In the genomic region with DNA sequence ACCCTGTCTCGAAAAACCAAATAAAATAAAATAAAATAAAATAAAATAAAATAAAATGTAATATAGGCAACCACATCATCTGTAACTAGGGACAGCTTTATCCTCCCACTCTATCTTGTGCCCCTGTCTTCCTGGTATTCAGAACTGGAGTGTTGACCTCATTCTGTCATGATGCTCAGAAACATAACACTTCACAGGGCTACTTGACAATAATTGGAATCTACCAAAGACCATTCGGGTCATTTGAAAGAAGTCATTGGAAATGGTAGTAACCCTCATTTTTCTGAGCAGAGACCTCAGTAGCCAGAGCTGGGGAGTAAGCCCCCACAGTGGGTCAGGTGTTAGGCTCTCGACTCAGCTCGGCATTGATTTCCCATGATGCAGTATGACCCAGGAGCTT, we compare ENCODE assay signal across 19 mouse cellular contexts. TPM values are rescaled to one million over a fixed set of nuclear protein-coding genes. Genes with fewer than 3 reads are reported as not detected.
A peak's percentile ranks its signal among the peaks of the same experiment; 100 is the strongest.
DNase-seq lines count a peak whose midpoint lies in the region.
"Had no signal": no experiment of that assay in that cellular context is flagged by ENCODE, and none has a peak within 500 bp of the region (broad histone marks: within the 10 kb centered on the region; RNA-seq: fewer than 3 reads in every experiment).

No protein-coding gene starts in this region.

- peak overlapping the region; percentile 88 for H3K27ac ChIP-seq in macrophage
- no peak overlapping the region for H3K27ac ChIP-seq in midbrain, embryonic 10.5 days (replicated peaks)
- H3K27ac ChIP-seq: embryonic facial prominence, embryonic 10.5 days; embryonic facial prominence, embryonic 12.5 days; forebrain, embryonic 13.5 days; forebrain, embryonic 15.5 days had no signal

- DNase-seq in MN1 (ENCODE audit: low spot score), result peak; percentile 19
- DNase-seq in retina, postnatal 1 day, result peak; percentile 88
- DNase-seq in midbrain, embryonic 10.5 days (ENCODE audit: low spot score), result no peak
- DNase-seq in natural killer cell, adult 2 months (ENCODE audit: low spot score in 2 of 2), result no peak
- DNase-seq: B cell, adult 2 months; cerebellum, adult 11-12 months; cerebellum, adult 2 months; cerebellum, adult 9-10 months; cerebellum, postnatal 10 days; cerebellum, postnatal 25 days; forebrain, postnatal 0 days had no signal

- 98% methylated on average over 3 of the region's 4 CpGs for WGBS in macrophage (ENCODE audit: missing documents)
- WGBS in midbrain, embryonic 10.5 days, result 92% methylated on average over 4 of the region's 4 CpGs

- H3K27me3 ChIP-seq in midbrain, embryonic 10.5 days (ENCODE audit: low read depth, poor library complexity, severe bottlenecking), result no peaks in the 10 kb centered on the region
- H3K27me3 ChIP-seq: CH12.LX; embryonic facial prominence, embryonic 12.5 days; forebrain, embryonic 13.5 days; forebrain, embryonic 15.5 days; Patski had no signal

- H3K4me1 ChIP-seq in midbrain, embryonic 10.5 days, result no peaks in the 10 kb centered on the region
- H3K4me1 ChIP-seq: embryonic facial prominence, embryonic 12.5 days; forebrain, embryonic 13.5 days; forebrain, embryonic 15.5 days had no signal

- no peaks in the 10 kb centered on the region for H3K9me3 ChIP-seq in midbrain, embryonic 10.5 days (replicated peaks)
- H3K9me3 ChIP-seq: embryonic facial prominence, embryonic 10.5 days; embryonic facial prominence, embryonic 12.5 days; forebrain, embryonic 13.5 days; forebrain, embryonic 15.5 days; G1E had no signal

- no peaks in the 10 kb centered on the region for H3K79me2 ChIP-seq in macrophage (ENCODE audit: inconsistent target)

- H3K36me3 ChIP-seq in macrophage (ENCODE audit: inconsistent target), result no peaks in the 10 kb centered on the region
- H3K36me3 ChIP-seq in midbrain, embryonic 10.5 days, result no peaks in the 10 kb centered on the region
- H3K36me3 ChIP-seq: embryonic facial prominence, embryonic 10.5 days; embryonic facial prominence, embryonic 12.5 days; forebrain, embryonic 15.5 days; G1E had no signal

- H3K4me3 ChIP-seq in macrophage (ENCODE audit: inconsistent target), result no peak overlapping the region
- no peak overlapping the region for H3K4me3 ChIP-seq in midbrain, embryonic 10.5 days
- H3K4me3 ChIP-seq: embryonic facial prominence, embryonic 10.5 days; embryonic facial prominence, embryonic 12.5 days; forebrain, embryonic 13.5 days; forebrain, embryonic 15.5 days had no signal

RNA-seq across cellular contexts. Expression of a gene that starts 10.4 kb away (rescaled TPM):
- 100 to 1,000 TPM in 25 of 26 experiments, 10 to 100 TPM in 1; 94.3 to 365 (median 256) TPM for total RNA-seq in macrophage (2018; cell fraction: chromatin; rRNA removed)
- 100 to 1,000 TPM; 191 to 292 (median 238) TPM for total RNA-seq in macrophage (2018; cell fraction: cytosol; rRNA removed)
- 100 to 1,000 TPM in 24 of 26 experiments, 10 to 100 TPM in 2; 94.1 to 222 (median 173) TPM for total RNA-seq in macrophage (2018; cell fraction: nucleus; rRNA removed)
- polyA plus RNA-seq in macrophage (2018), result 247 to 425 TPM (median 316 TPM) in 3 replicates
- polyA plus RNA-seq in midbrain, embryonic 10.5 days (2016; fragmentation: Nextera tagmentation; extraction: Ambion mirVana), result 287 and 301 TPM in 2 replicates

RNA-seq across cellular contexts. Expression of a gene that starts 34.2 kb away (rescaled TPM):
- total RNA-seq in macrophage (2018; cell fraction: chromatin; rRNA removed), result 10 to 100 TPM in 22 of 26 experiments, 1 to 10 TPM in 4; 5.4 to 30.4 (median 18.9) TPM
- total RNA-seq in macrophage (2018; cell fraction: cytosol; rRNA removed), result 10 to 100 TPM; 26.9 to 54.3 (median 43.4) TPM
- 10 to 100 TPM in 25 of 26 experiments, 1 to 10 TPM in 1; 9.2 to 42.0 (median 25.0) TPM for total RNA-seq in macrophage (2018; cell fraction: nucleus; rRNA removed)
- polyA plus RNA-seq in macrophage (2018), result 7.5 to 38.3 TPM (median 24.5 TPM) in 3 replicates
- polyA plus RNA-seq in midbrain, embryonic 10.5 days (2016; fragmentation: Nextera tagmentation; extraction: Ambion mirVana), result 13.9 and 16.4 TPM in 2 replicates

Comparison
In these comparisons a context has a peak if more than half of its experiments do, and no peak if none do; other contexts are left out.
1. DNase-seq: peak in MN1 (single experiment) and retina, postnatal 1 day (single experiment); none in midbrain, embryonic 10.5 days (single experiment) and natural killer cell, adult 2 months (0 of 2).